Mouse (Mus musculus) limb, embryonic 14.5 days (tissue): ENCODE measurements at regions not wholly inside any gene's neighbourhood (a gene's known extent, or its start where the extent isn't known, plus 50 kb on each side); places are given as distances from the start of the nearest gene placed in this dataset.

Experiments
- ATAC-seq: fragments of 200-750 bp; cut with Nextera tagmentation; 2 replicates; pipeline ENCODE4 v1.8.0; 2017; ENCODE audit warnings: low read depth, moderate number of reproducible peaks, moderate TSS enrichment; ENCODE audit not compliant: low FRiP score
- DNase-seq: peaks from one replicate; pipeline ENCODE4 v3.0.0-alpha.2; 2015; ENCODE audit warnings: low spot score
- H3K27ac ChIP-seq: fragments of 300-500 bp; sonication (generic); replicated peaks from 2 replicates; pipeline ENCODE4 v1.5.1; 2014; ENCODE audit warnings: low read depth, mild to moderate bottlenecking, low read length, moderate library complexity, mixed read lengths
- H3K27me3 ChIP-seq: fragments of 300-500 bp; sonication (generic); 2 replicates; pipeline ENCODE4 v1.6.1; 2014; ENCODE audit warnings: low read length, mixed read lengths; ENCODE audit not compliant: control insufficient read depth, insufficient read depth
- H3K36me3 ChIP-seq: fragments of 300-500 bp; sonication (generic); 2 replicates; pipeline ENCODE4 v1.6.1; 2014; ENCODE audit warnings: mild to moderate bottlenecking, low read length, moderate library complexity, mixed read lengths; ENCODE audit not compliant: control insufficient read depth, insufficient read depth
- H3K4me1 ChIP-seq: fragments of 300-500 bp; sonication (generic); 2 replicates; pipeline ENCODE4 v1.6.1; 2014; ENCODE audit warnings: antibody characterized with exemption, low read length, mixed read lengths; ENCODE audit not compliant: control insufficient read depth, insufficient read depth
- H3K4me2 ChIP-seq: fragments of 300-500 bp; sonication (generic); replicated peaks from 2 replicates; pipeline ENCODE4 v1.6.1; 2014; ENCODE audit warnings: low read depth, mild to moderate bottlenecking, low read length, moderate library complexity; ENCODE audit not compliant: severe bottlenecking
- H3K4me3 ChIP-seq: fragments of 300-500 bp; sonication (generic); replicated peaks from 2 replicates; pipeline ENCODE4 v1.5.1; 2014; ENCODE audit warnings: low read length
- H3K9ac ChIP-seq: fragments of 300-500 bp; sonication (generic); 2 replicates; pipeline ENCODE4 v1.6.1; 2014; ENCODE audit warnings: mild to moderate bottlenecking, low read depth, low read length, moderate library complexity; ENCODE audit not compliant: severe bottlenecking
- H3K9me3 ChIP-seq: fragments of 300-500 bp; sonication (generic); 2 replicates; pipeline ENCODE4 v1.6.1; 2016; ENCODE audit warnings: low read length; ENCODE audit not compliant: control insufficient read depth
- POLR2A ChIP-seq: fragments of 200-500 bp; IDR thresholded peaks from 2 replicates; pipeline ENCODE4 v1.8.0; 2012; ENCODE audit warnings: inconsistent platforms, mild to moderate bottlenecking, moderate library complexity, borderline replicate concordance; ENCODE audit not compliant: insufficient read depth, insufficient read length; ENCODE audit errors: extremely low read depth
- WGBS: fragments of 180-500 bp; shearing (Covaris S2); extraction: QIAGEN DNeasy Blood & Tissue Kit; methylation state at CpG from one replicate; pipeline ENCODE4 v1.1.7; 2014; 5-methylcytosine and 5-hydroxymethylcytosine counted together

DNA sequence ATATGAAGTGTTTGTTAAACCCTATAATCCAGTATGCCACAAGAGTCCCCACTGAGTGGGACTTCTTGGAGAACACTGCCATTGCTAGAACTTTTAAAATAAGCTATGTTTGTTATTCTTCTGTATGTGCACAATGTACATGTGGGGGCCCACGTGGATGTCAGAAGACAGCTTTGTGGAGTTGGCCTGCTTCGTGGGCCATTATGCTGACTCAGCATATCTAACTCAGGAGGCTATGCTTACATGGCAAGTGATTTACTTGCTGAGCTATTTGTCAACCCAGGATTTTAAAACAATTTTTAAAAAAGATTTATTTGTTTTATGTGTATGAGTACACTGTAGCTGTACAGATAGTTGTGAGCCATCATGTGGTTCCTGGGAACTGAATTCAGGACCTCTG lies 207.6 kb upstream of the Steap1 start:
- DNase-seq (no peak), ATAC-seq (no peak)
- Histone ChIP-seq H3K27ac (no peak overlapping the region), H3K36me3 (no peaks in the 10 kb centered on the region), H3K4me1 (no peaks in the 10 kb centered on the region), H3K9me3 (no peaks in the 10 kb centered on the region), H3K9ac (no peak overlapping the region), H3K4me3 (no peak overlapping the region), H3K4me2 (no peak overlapping the region), H3K27me3 (no peaks in the 10 kb centered on the region)
- TF ChIP-seq POLR2A = no peak
- WGBS = 79% methylated on average over 2 of the region's 2 CpGs

DNA sequence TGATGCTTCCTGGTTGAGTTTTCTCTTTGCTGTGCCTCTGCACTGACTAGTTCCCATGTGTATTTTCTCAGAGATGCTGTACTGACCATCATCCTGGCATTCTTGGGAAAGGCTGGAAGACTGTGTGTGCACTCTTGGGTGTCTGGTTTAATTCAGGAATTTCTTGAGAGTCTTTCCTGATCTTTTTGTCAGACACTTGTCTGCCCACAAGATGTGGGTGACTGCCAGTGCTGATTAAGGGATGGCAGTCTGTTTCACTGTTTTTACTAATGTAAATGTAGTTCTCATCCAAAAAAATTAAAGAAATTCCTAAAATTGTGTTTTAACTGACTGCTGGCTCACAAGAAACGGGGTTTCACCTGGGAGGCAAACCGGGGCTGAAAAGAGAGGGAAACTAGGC lies 206.7 kb upstream of the Steap1 start:
- H3K27me3 ChIP-seq = no peaks in the 10 kb centered on the region
- H3K4me3 ChIP-seq = no peak overlapping the region
- H3K36me3 ChIP-seq = no peaks in the 10 kb centered on the region
- no peak overlapping the region for H3K27ac ChIP-seq
- TF ChIP-seq POLR2A = no peak
- DNase-seq (no peak), ATAC-seq (no peak)
- no peak overlapping the region for H3K9ac ChIP-seq
- no peaks in the 10 kb centered on the region for H3K9me3 ChIP-seq
- no peaks in the 10 kb centered on the region for H3K4me1 ChIP-seq
- 80% methylated on average over 2 of the region's 2 CpGs for WGBS
- no peak overlapping the region for H3K4me2 ChIP-seq

DNA sequence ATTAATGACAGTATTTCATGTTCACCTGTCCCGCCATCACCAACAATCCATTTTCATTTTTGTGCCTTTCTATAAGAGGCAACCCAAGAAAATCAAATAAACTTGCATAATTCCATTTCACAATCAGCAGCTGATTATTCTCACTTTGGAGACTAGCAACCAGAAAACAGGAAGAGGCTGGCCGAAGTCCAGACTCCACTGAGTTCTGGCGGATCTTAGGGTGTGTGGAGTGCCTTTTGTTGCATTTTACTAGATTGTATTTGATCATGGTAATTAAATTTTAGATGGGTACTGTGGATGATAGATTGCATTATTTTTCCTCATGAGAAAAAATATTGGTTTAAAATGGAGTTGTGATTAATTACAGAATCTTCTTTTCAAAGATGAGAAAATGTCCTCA lies 176.7 kb upstream of the Steap1 start:
- DNase-seq (no peak), ATAC-seq (no peak)
- Histone ChIP-seq H3K4me3 (no peak overlapping the region), H3K27ac (no peak overlapping the region), H3K4me2 (no peak overlapping the region), H3K36me3 (no peaks in the 10 kb centered on the region), H3K27me3 (no peaks in the 10 kb centered on the region), H3K9me3 (no peaks in the 10 kb centered on the region), H3K4me1 (no peaks in the 10 kb centered on the region), H3K9ac (no peak overlapping the region)
- no peak for TF ChIP-seq POLR2A
- 80% methylated on average over 3 of the region's 3 CpGs for WGBS

DNA sequence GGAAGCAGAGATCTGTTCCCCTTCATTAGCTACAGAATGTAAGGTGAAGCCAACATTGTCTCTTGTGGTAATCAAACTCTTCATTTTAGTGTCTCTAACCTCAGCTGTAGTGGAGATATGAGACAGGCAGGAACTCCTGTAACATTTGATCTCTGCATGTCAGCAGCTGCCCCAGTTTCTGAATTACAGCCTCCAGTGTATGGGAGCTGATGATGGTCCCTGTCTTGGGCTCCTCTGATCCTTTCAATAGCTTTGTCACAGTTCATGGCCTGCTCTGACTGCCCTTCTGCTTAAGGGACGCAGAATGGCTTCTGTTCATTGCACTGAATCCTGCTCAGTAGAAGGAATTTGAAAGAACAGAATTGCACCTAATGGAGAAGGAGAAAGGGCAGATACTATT lies 167.3 kb upstream of the Steap1 start:
- no peaks in the 10 kb centered on the region for H3K27me3 ChIP-seq
- H3K9me3 ChIP-seq = no peaks in the 10 kb centered on the region
- H3K36me3 ChIP-seq = no peaks in the 10 kb centered on the region
- no peak overlapping the region for H3K4me3 ChIP-seq
- H3K4me2 ChIP-seq = no peak overlapping the region
- TF ChIP-seq POLR2A = no peak
- DNase-seq = no peak
- no peak overlapping the region for H3K27ac ChIP-seq
- no peak overlapping the region for H3K9ac ChIP-seq
- WGBS = 63% methylated on average over 1 of the region's 1 CpGs
- ATAC-seq = no peak
- no peaks in the 10 kb centered on the region for H3K4me1 ChIP-seq

DNA sequence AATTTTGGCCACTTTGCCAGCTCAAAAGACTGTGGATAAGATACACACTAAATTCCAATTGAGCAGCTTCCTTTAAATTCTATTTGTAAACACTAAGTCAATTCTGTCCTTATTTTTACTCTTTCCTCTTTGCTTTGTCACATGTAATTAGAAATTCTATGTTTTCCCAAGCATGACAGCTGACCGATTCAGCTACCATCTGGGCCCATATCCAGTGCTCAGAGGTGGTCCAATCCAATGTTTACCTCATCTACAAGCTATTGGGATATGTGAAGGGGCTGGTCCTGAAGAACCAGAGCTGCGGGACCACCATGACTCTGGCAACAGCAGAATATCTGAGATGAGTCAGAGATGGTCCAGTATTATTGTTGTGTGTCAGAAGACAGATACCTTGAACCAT lies 140.2 kb upstream of the Steap1 start:
- TF ChIP-seq POLR2A = no peak
- H3K36me3 ChIP-seq = no peaks in the 10 kb centered on the region
- DNase-seq (no peak), ATAC-seq (no peak)
- no peaks in the 10 kb centered on the region for H3K4me1 ChIP-seq
- 79% methylated on average over 2 of the region's 2 CpGs for WGBS
- no peak overlapping the region for H3K4me2 ChIP-seq
- no peak overlapping the region for H3K4me3 ChIP-seq
- no peaks in the 10 kb centered on the region for H3K27me3 ChIP-seq
- no peak overlapping the region for H3K9ac ChIP-seq
- no peak overlapping the region for H3K27ac ChIP-seq
- no peaks in the 10 kb centered on the region for H3K9me3 ChIP-seq

DNA sequence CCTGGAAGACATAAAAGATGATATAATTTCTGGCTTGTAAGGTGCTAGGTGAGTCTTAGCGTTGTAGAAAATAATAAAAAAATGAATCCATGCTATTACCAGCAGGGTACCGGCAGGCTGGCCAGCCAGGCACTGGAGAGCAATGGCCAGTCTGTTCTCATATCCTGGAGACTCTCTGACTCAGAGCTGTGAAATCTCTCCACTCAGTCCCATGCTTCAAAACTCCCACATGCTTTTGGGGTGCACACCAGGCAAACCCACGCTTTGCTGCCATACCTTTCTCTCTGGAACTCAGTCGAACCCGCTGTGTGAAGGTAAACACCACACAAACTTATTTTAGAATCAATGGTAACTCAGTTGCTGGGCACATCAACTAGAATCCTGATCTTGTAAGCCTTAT lies 124.3 kb upstream of the Steap1 start:
- Histone ChIP-seq H3K36me3 (no peaks in the 10 kb centered on the region), H3K27me3 (no peaks in the 10 kb centered on the region), H3K4me2 (no peak overlapping the region), H3K9ac (no peak overlapping the region), H3K4me1 (no peaks in the 10 kb centered on the region), H3K4me3 (no peak overlapping the region), H3K9me3 (no peaks in the 10 kb centered on the region), H3K27ac (no peak overlapping the region)
- 91% methylated on average over 5 of the region's 5 CpGs for WGBS
- TF ChIP-seq POLR2A = no peak
- DNase-seq = no peak
- no peak for ATAC-seq
